Mouse (Mus musculus) adrenal gland, adult 8-10 months (tissue): ENCODE measurements around the gene Elf2. TPM values are rescaled to one million over a fixed set of nuclear protein-coding genes. Genes with fewer than 3 reads are reported as not detected.
"Not testable (repeated sequence)": the region's sequence is repeated elsewhere in the genome, so short reads cannot be mapped to it uniquely, and the experiment has no call there.

Source experiments
- DNase-seq: peaks from one replicate; pipeline ENCODE4 v3.0.0; 2022
- total RNA-seq, 4 experiments: library from RNA; stranded (reverse); gene quantifications; 2 replicates each; pipeline ENCODE4 v1.2.4; 2022

Gene Elf2
- total RNA-seq, 4 experiments from 2014 or later: 57.5 to 93.6 (median 80.2) TPM

- no peak for DNase-seq
Observed at GRCm38 (mm10) chr3:51327817-51328216, 12.6 kb downstream of the Elf2 start.

GRCm38 (mm10) chr3:51327429-51327797, 13.1 kb downstream of the Elf2 start:
- DNase-seq: no peak

DNA sequence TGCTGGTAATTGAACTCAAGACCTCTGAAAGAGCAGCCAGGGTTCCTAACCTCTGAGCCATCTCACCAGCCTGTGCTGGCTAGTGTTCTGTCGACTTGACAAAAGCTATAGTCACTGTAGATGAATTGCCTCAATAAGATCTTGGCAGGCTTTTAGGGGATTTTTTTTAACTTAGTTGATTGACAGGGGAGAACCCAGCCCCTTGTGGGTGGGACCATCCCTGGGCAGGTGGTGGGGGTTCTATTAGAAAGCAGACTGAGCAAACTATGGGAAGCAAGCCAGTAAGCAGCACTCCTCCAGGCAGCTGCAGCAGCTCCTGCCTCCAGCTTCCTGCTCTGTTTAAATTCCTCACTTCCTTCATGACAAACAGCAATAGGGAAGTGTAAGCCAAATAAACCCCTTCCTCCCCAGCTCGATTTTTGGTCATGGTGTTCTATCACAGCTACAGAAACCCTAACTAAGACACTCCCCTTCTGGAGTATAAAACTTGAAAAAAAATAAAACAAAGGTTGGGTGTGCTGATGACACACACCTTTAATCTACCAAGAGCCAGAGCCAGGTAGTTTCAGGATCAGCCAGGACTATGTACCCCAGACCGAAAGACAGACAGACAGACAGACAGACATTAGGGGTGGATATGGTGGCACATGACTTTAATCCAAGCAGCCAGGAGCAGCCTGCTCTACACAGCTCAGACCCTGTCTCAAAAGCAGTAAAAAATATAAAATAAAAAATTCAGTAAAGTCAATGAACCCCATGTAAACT, 13.6 kb downstream of the Elf2 start:
- peak; percentile 40 for DNase-seq

GRCm38 (mm10) chr3:51325475-51325874, 15.0 kb downstream of the Elf2 start:
- no peak for DNase-seq

DNA sequence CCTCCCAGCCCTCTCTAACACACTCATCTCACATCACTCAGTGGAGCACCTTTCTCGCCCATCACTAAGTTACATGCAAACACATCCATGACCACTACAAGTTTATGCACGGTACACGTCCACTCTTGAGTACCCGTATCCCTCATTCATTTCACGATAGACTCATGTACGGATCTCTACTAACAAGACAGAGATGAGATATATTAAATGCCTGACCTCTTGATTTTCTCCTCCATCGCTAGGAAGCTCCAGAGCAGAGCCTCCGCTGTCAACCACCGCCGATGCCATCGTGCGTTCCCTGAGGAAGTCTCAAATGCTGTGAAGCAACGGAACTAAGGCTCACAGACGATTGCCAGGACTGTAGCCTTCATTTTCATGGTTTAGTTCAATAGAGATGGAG, 17.5 kb downstream of the Elf2 start:
- no peak for DNase-seq

DNA sequence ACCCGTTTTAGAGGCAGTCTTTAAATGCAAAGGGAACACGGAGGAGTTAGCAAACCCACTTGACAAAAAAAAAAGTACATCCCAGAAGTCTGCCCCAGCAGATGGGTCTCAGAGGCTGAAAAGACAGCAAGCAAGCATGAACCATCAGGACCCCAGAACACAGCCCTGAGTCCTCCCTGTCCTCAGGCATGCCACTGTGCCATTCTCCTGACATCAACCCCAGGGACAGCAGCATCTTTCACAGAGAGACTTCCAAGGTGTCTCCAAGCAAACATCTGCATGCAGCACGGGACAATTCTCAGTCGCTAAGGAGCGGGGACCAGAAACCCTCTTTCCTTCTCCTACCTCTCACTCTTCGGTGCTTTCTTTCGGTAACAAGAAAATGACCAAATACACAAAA, 18.1 kb downstream of the Elf2 start:
- DNase-seq: no peak

GRCm38 (mm10) chr3:51321141-51321540, 19.3 kb downstream of the Elf2 start:
- no peak for DNase-seq

DNA sequence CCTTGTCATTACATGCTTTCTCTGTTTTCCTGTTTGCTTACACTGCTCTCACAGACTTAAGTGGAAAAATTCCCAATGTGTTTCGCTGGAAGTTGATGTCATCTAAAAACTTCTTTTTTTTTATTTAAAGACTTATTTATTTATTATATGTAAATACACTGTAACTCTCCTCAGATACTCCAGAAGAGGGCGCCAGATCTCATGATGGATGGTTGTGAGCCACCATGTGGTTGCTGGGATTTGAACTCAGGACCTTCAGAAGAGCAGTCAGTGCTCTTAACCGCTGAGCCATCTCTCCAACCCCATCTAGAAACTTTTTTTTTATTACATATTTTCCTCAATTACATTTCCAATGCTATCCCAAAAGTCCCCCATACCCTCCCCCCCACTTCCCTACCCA, 22.4 kb downstream of the Elf2 start:
- not testable (repeated sequence) for DNase-seq

- no peak for DNase-seq
Observed at GRCm38 (mm10) chr3:51316876-51317275, 23.6 kb downstream of the Elf2 start.

DNA sequence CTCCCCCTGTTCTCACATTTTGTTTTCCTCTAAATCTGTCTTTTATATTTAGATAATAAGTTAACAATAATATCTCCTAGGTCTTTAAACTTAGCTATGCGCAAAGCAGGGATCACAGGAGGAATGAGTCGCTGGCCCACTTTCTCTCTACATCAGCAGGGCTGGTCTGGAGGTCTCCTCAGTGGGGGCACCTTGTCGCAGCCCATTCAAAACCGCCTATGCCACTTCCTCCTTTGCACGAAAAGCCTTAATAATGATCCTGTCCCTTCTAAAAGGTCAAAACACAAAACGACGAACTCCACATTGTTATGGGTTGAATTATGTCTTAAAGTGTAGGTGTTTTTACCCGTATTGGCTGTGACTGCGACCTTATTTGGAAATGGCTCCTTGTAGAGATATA, 28.8 kb downstream of the Elf2 start:
- no peak for DNase-seq

GRCm38 (mm10) chr3:51310098-51310497, 30.4 kb downstream of the Elf2 start:
- no peak for DNase-seq

DNA sequence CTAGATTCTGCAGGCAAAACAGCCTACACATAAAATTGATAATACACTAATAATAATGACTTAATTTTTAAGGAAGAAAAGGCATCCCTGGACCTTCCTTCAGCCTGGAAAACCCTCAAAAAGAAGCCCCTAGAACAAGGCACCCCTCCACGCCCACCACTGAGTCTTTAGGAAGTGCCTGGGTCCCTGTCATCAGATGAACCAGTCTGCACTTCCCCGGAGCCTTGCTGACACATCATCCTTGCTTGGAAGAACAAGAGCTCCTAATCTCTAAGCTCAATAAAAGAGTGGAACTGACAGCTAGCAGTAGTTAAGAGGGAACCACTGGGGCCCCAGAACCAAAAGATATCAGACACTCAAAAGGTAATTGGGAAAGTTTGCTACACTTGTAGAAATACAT, 33.8 kb downstream of the Elf2 start:
- no peak for DNase-seq

- no peak for DNase-seq
Observed at GRCm38 (mm10) chr3:51305961-51306360, 34.5 kb downstream of the Elf2 start.

GRCm38 (mm10) chr3:51302971-51303476, 37.4 kb downstream of the Elf2 start:
- DNase-seq: no peak

DNA sequence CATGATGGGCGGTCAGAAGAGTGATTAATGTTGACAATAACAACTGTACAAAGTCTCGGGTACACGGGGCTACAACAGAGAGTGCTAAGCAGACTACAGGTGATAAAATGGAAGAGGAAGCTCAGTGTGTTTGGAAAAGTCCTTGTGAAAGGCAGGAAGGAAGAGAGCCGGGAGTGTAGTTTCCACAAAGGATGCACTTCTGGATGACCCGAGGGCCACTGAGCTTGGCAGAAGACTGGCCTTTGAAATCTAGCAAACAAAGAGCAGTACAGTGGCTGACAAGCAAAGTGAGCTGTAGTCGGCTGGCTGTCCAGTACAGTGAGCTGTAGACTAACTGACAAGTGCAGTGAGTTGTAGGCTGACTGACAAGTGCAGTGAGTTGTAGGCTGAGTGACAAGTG, 38.9 kb downstream of the Elf2 start:
- DNase-seq: no peak

- DNase-seq: no peak
Observed at GRCm38 (mm10) chr3:51296790-51297189, 43.7 kb downstream of the Elf2 start.

GRCm38 (mm10) chr3:51295225-51295624, 45.2 kb downstream of the Elf2 start:
- DNase-seq: no peak

DNA sequence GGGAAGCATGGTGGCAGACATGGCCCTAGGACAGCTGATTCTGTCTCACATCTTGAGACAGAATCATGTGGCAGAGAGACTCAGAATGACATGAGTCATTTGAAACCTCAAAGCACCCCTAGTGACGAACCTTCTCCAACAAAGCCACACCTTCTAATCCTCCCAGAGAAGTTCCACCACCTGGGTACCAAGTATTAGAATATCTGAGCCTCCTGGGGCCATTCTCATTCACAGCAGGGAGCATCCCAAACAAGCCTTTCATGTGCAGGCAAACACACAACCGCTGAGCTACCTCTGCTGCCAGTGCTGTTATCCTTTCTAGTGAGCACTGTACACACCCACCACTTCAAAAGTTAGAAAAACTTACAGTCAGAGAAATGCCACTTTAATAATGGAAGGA, 46.2 kb downstream of the Elf2 start:
- DNase-seq: no peak

DNA sequence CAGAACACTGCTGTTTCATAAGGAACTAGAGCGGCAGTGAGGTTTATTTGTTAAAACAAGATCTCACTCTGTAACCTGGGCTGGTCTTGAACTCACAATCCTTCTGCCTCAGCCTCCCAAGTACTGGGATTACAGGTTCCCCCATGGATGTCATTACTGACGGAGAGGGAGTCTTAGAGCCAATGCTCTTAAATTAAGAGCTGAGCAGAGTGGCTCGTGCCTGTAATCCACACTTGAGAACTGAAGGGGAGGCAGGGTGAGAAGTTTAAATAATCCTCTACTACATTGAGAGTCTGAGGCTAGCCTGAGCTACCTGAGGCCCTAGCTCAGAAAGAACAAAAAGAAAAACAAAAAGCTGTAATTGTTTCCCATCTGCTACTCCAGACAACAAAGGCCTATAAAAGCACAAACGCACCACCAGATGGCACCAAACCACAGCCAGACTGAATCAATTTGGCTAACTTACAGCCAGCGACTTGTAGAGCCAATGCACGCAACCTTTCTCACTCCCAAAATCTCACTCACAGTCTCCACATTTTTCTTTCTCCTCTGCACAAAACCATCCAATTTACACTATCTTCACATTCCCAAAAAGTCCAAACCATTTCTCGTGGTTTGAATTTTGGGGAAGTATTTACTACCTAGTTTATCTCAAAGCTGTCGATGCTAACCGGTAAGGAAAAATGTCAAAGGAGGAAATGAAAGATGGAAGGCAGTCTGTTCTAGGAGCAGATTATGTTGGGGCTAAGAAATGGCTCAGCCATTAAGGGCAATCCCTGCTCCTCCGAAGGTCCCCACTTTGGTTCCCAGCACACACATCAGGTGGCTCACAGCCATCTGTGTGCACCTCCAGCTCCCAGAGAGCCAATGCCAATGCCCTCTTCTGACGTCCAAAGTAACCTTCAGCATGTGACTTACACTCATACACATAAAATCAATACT, 51.3 kb downstream of the Elf2 start:
- DNase-seq: peak; percentile 71

DNA sequence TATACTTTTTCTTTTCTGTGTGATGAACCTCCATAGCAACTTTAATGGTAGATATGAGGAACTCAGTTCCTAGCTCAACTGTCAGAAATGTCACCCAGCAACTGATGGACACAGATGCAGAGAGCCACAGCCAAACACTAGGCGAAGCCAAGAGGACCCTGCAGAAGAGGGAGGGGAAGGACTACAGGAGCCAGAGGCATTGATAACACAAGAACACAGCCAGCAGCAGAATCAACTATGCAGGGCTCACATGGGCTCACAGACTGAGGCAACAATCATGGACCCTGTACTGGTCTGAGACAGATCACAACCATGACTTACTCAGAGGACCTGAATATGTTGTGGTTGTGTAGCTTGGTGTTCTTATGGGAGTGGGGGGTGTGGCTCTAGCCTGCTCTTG, 56.1 kb downstream of the Elf2 start:
- no peak for DNase-seq

GRCm38 (mm10) chr3:51281727-51282126, 58.7 kb downstream of the Elf2 start:
- no peak for DNase-seq

DNA sequence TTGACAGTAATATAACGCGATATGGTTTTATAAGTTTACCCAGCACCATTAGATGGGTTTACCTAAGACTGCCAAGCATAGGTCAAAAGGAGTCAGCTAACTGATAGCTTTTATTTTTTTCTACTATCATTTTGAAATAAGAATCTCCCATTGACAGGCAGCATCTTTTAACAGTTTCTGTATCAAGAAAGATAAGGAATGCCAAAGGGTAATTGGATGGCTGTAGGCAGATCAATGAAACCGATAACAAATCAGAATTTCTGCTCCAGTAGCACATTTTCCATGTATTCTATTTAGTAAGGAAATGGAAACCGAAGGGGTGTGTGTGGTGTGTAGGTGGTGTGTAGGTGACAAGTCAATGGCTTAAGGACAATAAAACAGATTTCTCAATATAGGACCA, 62.0 kb downstream of the Elf2 start:
- DNase-seq: no peak
